Mouse (Mus musculus): ENCODE data around the gene Itgam.

Itgam gene

GRCm38 (mm10) chr7:128057860-128058259 lies 4.6 kb upstream of the Itgam start:
- DNase-seq (ENCODE audit: low spot score) = no peak

GRCm38 (mm10) chr7:128058576-128058975 lies 3.9 kb upstream of the Itgam start:
- no peak for DNase-seq (ENCODE audit: low spot score)

GRCm38 (mm10) chr7:128059091-128059490 lies 3.3 kb upstream of the Itgam start:
- no peak for DNase-seq (ENCODE audit: low spot score)

GRCm38 (mm10) chr7:128063211-128063781 lies 856 bp downstream of the Itgam start:
- DNase-seq (ENCODE audit: low spot score) = no peak

GRCm38 (mm10) chr7:128065547-128065946 lies 3.1 kb downstream of the Itgam start:
- no peak for DNase-seq (ENCODE audit: low spot score)

GRCm38 (mm10) chr7:128067847-128068246 lies 5.4 kb downstream of the Itgam start:
- no peak for DNase-seq (ENCODE audit: low spot score)

GRCm38 (mm10) chr7:128069844-128070243 lies 7.4 kb downstream of the Itgam start:
- DNase-seq (ENCODE audit: low spot score) = no peak

GRCm38 (mm10) chr7:128071816-128072215 lies 9.4 kb downstream of the Itgam start:
- DNase-seq (ENCODE audit: low spot score) = no peak

GRCm38 (mm10) chr7:128080012-128080411 lies 17.6 kb downstream of the Itgam start:
- DNase-seq (ENCODE audit: low spot score) = no peak

- DNase-seq (ENCODE audit: low spot score) = no peak
Measured at GRCm38 (mm10) chr7:128089141-128089540, 26.7 kb downstream of the Itgam start.

GRCm38 (mm10) chr7:128098135-128098534 lies 35.7 kb downstream of the Itgam start:
- DNase-seq (ENCODE audit: low spot score) = no peak

- no peak for DNase-seq (ENCODE audit: low spot score)
Measured at GRCm38 (mm10) chr7:128100742-128101357, 38.4 kb downstream of the Itgam start.

GRCm38 (mm10) chr7:128105246-128105645 lies 42.8 kb downstream of the Itgam start:
- peak; percentile 1 for DNase-seq (ENCODE audit: low spot score)

GRCm38 (mm10) chr7:128107462-128107861 lies 45.0 kb downstream of the Itgam start:
- DNase-seq (ENCODE audit: low spot score) = no peak

GRCm38 (mm10) chr7:128110314-128110713 lies 47.9 kb downstream of the Itgam start:
- no peak for DNase-seq (ENCODE audit: low spot score)

GRCm38 (mm10) chr7:128112131-128112530 lies 49.7 kb downstream of the Itgam start:
- DNase-seq (ENCODE audit: low spot score) = no peak

GRCm38 (mm10) chr7:128114371-128115105 lies 52.1 kb downstream of the Itgam start:
- no peak for DNase-seq (ENCODE audit: low spot score)

GRCm38 (mm10) chr7:128115211-128115958 lies 52.9 kb downstream of the Itgam start:
- DNase-seq (ENCODE audit: low spot score) = no peak

GRCm38 (mm10) chr7:128116396-128116795 lies 54.0 kb downstream of the Itgam start:
- DNase-seq (ENCODE audit: low spot score) = no peak

- no peak for DNase-seq (ENCODE audit: low spot score)
Measured at GRCm38 (mm10) chr7:128119726-128120490, 57.5 kb downstream of the Itgam start.

GRCm38 (mm10) chr7:128128741-128129720 lies 66.6 kb downstream of the Itgam start, which contains the start of gene Itgax:
Gene Itgax (plus strand): TSS chr7:128129547.
- no peak for DNase-seq (ENCODE audit: low spot score)

All from urinary bladder, postnatal 25 days (tissue).